Mouse (Mus musculus) stomach, postnatal 0 days (tissue): ENCODE results near the gene Larp4.

Experiments
- CTCF ChIP-seq: IDR thresholded peaks from 2 replicates; pipeline ENCODE4 v1.5.1; 2016; ENCODE audit warnings: antibody characterized with exemption, low read depth, mild to moderate bottlenecking, moderate library complexity
- EP300 ChIP-seq: optimal IDR thresholded peaks from 2 replicates; pipeline ENCODE3; 2016; ENCODE audit warnings: antibody characterized with exemption

DNA sequence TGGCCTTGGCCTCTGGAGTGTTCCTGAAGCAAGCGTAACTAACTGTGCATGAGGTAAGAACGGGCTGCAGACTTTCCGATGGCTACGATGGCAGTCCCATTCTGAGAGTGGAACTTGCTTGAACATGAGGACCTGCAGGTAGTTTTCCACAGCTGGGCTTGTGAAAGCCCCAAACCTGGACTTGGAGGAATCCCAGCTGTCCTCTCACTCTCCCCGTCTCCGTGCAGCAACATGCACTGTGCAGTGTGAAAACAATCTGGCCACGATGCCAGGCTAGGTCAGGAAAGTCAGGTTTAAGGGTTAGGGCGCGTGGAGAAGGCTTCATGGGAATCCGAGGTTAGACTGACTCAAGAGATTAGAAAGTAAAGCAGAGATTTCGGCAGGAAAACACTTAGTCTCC, 89.0 kb downstream of the Larp4 start:
- TF ChIP-seq EP300 (no peak), CTCF (no peak)
